Mouse (Mus musculus) lung, adult 2 months (tissue): Measurements from ENCODE around the gene Gm5901.

Experiments
- CTCF ChIP-seq: fragments of 200-500 bp; IDR thresholded peaks from 2 replicates; pipeline ENCODE4 v1.5.1; 2011; ENCODE audit warnings: mild to moderate bottlenecking, low read length, control low read depth; ENCODE audit not compliant: insufficient read depth
- POLR2A ChIP-seq: fragments of 200-500 bp; IDR thresholded peaks from 2 replicates; pipeline ENCODE4 v1.6.1; 2011; ENCODE audit warnings: low read depth, mild to moderate bottlenecking, control low read depth, low read length, borderline replicate concordance; ENCODE audit errors: extremely low read depth

- TF ChIP-seq POLR2A (no peak), CTCF (no peak)
These were observed 1.3 kb upstream of the Gm5901 start for GRCm38 (mm10) chr7:105373509-105373908.
